Mouse (Mus musculus) CD4-positive, CD25-positive, alpha-beta regulatory T cell, adult 4 months (primary cell): ENCODE data around the gene Ppp1cc. TPM values are rescaled to one million over a fixed set of nuclear protein-coding genes. Genes with fewer than 3 reads are reported as not detected.
"Not testable (repeated sequence)": the region's sequence is repeated elsewhere in the genome, so short reads cannot be mapped to it uniquely, and the experiment has no call there.

Experiments
- ATAC-seq: one replicate; pipeline ENCODE4 v1.8.0; 2017
- polyA plus RNA-seq, 2 experiments: library from polyadenylated mRNA; unstranded; fragments of 100-300 nt; shearing (Covaris generic); gene quantifications; one replicate each; pipeline ENCODE4 v1.2.1; 2017

Gene Ppp1cc
- polyA plus RNA-seq, 2 experiments from 2014 or later = 34.6 to 82.0 TPM

GRCm38 (mm10) chr5:122166636-122167161 lies 8.6 kb downstream of the Ppp1cc start:
- ATAC-seq = no peak

GRCm38 (mm10) chr5:122168344-122169069 lies 10.4 kb downstream of the Ppp1cc start:
- no peak for ATAC-seq

DNA sequence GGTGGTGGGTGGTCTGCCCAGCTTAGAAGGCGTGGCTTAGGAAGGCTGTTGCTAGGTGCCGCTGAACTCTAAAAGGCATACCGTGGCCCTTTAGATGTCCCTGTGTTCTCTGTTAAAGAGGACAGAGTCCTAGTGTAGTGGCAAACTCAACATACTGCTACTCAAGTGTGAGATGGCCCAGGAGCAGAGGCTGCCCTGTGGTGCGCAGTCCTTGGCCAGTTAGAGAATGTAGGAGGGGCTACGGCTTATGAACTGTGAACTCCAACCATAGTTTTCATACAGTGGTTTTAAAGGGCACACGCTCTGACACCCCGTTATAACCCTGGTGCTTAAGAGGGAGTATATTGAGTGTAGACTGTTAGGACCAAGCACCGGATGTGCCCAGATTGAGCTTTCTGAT lies 13.0 kb downstream of the Ppp1cc start:
- ATAC-seq = no peak

GRCm38 (mm10) chr5:122175402-122175801 lies 17.3 kb downstream of the Ppp1cc start:
- ATAC-seq = no peak

DNA sequence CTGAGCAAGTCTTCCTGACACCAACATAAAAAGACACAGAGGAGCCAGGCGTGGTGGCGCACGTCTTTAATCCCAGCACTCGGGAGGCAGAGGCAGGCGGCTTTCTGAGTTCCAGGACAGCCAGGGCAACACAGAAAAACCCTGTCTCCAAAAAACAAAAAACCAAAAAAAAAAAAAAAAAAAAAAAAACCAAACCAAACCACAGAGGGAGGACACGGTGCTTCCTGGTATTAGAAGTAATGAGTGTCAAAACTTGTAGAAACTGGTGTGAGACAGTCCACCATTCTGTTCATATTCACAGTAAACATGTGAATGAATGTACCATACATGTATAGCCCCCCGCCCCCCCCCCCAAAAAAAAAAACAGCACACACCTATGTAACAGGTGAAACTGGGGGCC lies 17.9 kb downstream of the Ppp1cc start:
- no peak for ATAC-seq

- peak; percentile 74 for ATAC-seq
These were observed 18.3 kb downstream of the Ppp1cc start for GRCm38 (mm10) chr5:122176398-122176797.

DNA sequence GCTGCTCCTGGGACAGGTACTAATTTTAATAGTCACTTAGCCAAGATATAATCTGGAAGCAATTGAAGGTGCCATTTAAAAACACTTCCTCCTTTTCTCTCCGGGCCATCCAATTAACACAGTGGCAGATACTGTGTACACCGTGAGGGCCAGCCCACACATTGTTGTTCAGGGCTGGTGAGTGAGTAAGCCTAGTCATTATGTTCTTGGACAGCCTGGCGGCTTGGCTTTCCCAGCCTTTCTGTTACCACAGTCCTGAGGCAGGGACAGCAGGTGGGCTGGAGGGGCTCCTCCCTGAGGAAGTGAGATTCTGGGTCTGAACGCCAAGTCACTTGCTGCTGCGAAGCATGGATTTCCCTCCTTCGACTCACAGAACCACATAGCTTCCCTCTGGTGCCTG lies 21.6 kb downstream of the Ppp1cc start:
- peak; percentile 53 for ATAC-seq

DNA sequence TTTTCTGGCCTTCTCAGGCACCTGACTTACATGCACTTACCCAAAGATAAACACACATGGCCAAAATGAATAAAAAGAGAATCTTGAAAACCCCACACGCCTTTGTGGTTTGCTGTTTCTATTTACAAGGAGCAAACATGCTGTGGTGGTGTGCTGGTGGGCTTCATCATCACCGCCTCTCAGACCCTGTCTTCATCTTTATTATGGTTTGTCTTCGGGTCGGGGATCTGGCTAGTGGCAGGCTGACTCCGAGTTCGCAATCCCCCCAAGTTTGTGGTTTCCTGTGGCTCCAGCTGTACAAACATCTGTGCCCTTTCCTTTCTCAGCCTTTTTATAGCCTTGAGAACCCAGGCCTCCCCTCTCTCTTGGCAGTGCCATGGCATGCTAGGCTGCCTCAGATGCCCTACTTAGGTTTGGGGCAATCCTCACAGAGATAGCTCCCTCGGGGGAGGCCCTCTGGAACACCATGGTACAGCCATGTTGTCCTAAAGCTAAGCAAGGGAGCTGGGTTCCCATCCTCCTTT lies 26.3 kb downstream of the Ppp1cc start:
- no peak for ATAC-seq

- ATAC-seq = not testable (repeated sequence)
These were observed 26.8 kb downstream of the Ppp1cc start for GRCm38 (mm10) chr5:122184858-122185257.

DNA sequence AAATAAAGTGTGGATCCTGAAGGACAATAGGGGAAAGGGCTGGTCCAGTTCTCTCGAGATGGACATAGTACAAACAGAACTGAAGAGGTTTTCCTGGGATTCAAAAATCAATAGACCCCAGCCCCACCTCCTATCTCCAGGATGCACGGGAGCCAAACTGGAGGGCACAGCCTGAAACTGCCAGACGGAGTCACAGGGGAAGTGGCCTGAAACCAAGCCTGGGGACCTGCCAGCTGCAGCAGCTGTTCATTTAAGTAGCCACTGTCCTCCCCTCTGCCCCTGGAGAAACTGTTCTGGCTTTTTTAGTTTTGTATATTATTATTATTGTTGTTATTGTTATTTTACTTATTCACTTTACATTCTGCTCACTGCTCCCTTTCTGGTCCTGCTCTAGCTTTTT lies 31.0 kb downstream of the Ppp1cc start:
- ATAC-seq = no peak

DNA sequence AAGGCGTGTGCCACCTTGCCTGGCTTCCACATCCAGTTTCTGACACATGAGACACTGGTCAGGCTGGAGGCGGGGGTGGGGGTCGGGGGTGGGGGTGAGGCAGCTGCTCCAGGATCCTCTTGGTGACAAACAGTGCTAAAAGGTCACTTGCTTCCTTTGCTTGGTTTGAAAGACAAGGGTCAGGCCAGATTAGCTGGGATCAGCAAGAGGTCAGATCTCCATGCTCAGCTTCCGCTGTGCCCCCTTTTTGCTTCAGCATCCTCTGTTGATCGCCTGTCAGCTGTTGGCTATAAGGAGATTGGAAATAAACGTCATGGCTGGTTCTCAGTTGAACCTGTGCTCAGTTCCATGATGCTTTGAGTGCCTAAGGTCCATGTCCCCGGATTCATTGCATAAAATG lies 32.4 kb downstream of the Ppp1cc start:
- no peak for ATAC-seq

DNA sequence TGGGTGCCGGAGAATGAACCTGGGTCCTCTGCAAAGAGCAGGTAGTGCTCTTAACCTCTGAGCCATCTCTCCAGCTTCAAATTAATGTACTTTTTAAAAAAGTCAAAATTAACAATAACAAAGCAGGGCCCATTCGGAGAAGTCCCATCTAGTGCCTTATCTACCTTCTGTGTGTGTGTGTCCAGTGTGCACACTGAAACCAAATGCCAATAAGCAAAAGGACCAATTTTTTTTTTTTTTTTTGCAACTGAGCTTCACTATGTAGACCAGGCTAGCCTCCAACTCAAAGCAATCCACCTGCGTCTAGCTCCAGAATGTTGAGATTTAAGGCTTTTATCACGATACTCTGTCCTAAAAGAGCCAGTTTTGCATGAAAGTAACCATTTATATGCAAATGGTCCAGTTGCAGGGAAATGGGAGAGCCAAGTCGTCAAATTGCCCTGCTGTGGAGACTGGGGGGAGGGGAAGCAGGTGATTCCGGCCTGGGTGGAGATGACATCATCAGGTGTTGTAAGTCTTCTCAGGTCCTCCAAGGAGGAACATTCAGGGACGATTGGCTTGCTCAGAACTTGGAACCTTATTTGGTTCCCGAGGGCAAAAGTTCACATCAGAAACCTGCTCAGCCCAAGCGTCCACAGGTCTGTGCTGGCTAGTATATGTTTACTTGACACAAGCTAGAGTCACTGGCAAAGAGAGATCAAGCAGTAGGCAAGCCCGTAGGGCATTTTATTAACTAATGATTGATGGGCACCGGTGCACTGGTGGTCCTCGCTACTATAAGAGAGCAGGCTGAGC lies 33.4 kb downstream of the Ppp1cc start:
- ATAC-seq = no peak

GRCm38 (mm10) chr5:122192347-122192746 lies 34.3 kb downstream of the Ppp1cc start:
- no peak for ATAC-seq

GRCm38 (mm10) chr5:122200872-122201271 lies 42.8 kb downstream of the Ppp1cc start:
- ATAC-seq = no peak

DNA sequence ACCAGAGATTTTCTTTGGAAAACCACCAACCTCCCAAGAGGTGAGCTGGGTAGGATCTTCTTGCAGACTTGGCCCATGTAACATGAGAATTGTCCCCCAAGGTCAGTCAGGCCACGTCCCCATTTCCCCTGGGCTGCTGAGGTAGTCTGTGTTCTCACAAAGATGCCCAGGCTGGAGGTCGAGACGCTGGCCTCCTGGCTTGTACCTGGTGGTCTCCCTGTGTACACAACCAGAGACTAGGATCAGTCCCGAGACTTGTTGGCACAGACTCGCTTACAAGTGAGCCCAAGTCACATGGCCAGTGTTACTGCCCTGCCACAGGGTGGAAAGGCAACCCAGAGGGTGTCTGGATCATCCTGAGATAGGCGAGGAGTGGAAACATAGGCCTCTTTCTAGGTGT lies 43.8 kb downstream of the Ppp1cc start:
- no peak for ATAC-seq

- no peak for ATAC-seq
These were observed 46.1 kb downstream of the Ppp1cc start for GRCm38 (mm10) chr5:122204180-122204579.

- no peak for ATAC-seq
These were observed 48.4 kb downstream of the Ppp1cc start, which contains the start of gene Hvcn1 for GRCm38 (mm10) chr5:122206475-122206874. TSS of gene Hvcn1 (plus strand) at chr5:122206804.

- no peak for ATAC-seq
These were observed 50.8 kb downstream of the Ppp1cc start for GRCm38 (mm10) chr5:122208909-122209308.

- peak; percentile 99 for ATAC-seq
These were observed 51.7 kb downstream of the Ppp1cc start for GRCm38 (mm10) chr5:122209591-122210368.

- no peak for ATAC-seq
These were observed 52.8 kb downstream of the Ppp1cc start for GRCm38 (mm10) chr5:122210890-122211289.

- ATAC-seq = no peak
These were observed 54.0 kb downstream of the Ppp1cc start for GRCm38 (mm10) chr5:122212125-122212524.

- ATAC-seq = not testable (repeated sequence)
These were observed 54.7 kb downstream of the Ppp1cc start for GRCm38 (mm10) chr5:122212820-122213219.

- ATAC-seq = no peak
These were observed 55.8 kb downstream of the Ppp1cc start for GRCm38 (mm10) chr5:122213861-122214260.
